Mouse (Mus musculus) midbrain, embryonic 14.5 days (tissue): Measurements from ENCODE around the gene Cavin3. TPM values are rescaled to one million over a fixed set of nuclear protein-coding genes. Genes with fewer than 3 reads are reported as not detected.

Source experiments
- ATAC-seq: fragments of 200-750 bp; cut with Nextera tagmentation; 2 replicates; pipeline ENCODE4 v1.8.0; 2017; ENCODE audit warnings: moderate number of reproducible peaks, moderate library complexity; ENCODE audit not compliant: low FRiP score, low TSS enrichment
- DNase-seq: peaks from one replicate; pipeline ENCODE4 v3.0.0-alpha.2; 2015
- H3K27ac ChIP-seq: fragments of 300-500 bp; sonication (generic); replicated peaks from 2 replicates; pipeline ENCODE4 v1.5.1; 2014; ENCODE audit warnings: mild to moderate bottlenecking, low read depth, low read length, moderate library complexity
- H3K27me3 ChIP-seq: fragments of 300-500 bp; sonication (generic); 2 replicates; pipeline ENCODE4 v1.6.1; 2014; ENCODE audit warnings: low read length, control low read depth, mixed read lengths; ENCODE audit not compliant: control insufficient read depth, insufficient read depth
- H3K36me3 ChIP-seq: fragments of 300-500 bp; sonication (generic); 2 replicates; pipeline ENCODE4 v1.6.1; 2014; ENCODE audit warnings: low read length, control low read depth; ENCODE audit not compliant: control insufficient read depth, insufficient read depth
- H3K4me1 ChIP-seq: fragments of 300-500 bp; sonication (generic); 2 replicates; pipeline ENCODE4 v1.6.1; 2014; ENCODE audit warnings: mild to moderate bottlenecking, antibody characterized with exemption, low read length, control low read depth; ENCODE audit not compliant: control insufficient read depth, insufficient read depth
- H3K4me2 ChIP-seq: fragments of 300-500 bp; sonication (generic); 2 replicates; pipeline ENCODE4 v1.6.1; 2014; ENCODE audit warnings: mild to moderate bottlenecking, low read length, moderate library complexity
- H3K4me3 ChIP-seq: fragments of 300-500 bp; sonication (generic); replicated peaks from 2 replicates; pipeline ENCODE4 v1.5.1; 2014; ENCODE audit warnings: low read depth, low read length
- H3K9ac ChIP-seq: fragments of 300-500 bp; sonication (generic); replicated peaks from 2 replicates; pipeline ENCODE4 v1.6.1; 2014; ENCODE audit warnings: mild to moderate bottlenecking, low read length, moderate library complexity
- H3K9me3 ChIP-seq: fragments of 300-500 bp; sonication (generic); 2 replicates; pipeline ENCODE4 v1.6.1; 2016; ENCODE audit warnings: low read length, control low read depth, mixed read lengths; ENCODE audit not compliant: control insufficient read depth
- WGBS: fragments of 180-500 bp; shearing (Covaris S2); extraction: QIAGEN DNeasy Blood & Tissue Kit; methylation state at CpG from one replicate; pipeline ENCODE4 v1.1.7; 2014; 5-methylcytosine and 5-hydroxymethylcytosine counted together
- polyA plus RNA-seq: library from polyadenylated mRNA; unstranded; fragments of >200 nt; fragmentation: Nextera tagmentation; extraction: Ambion mirVana; gene quantifications from 2 replicates; pipeline ENCODE4 v1.2.1, GENCODE M21; 2014

Gene Cavin3
- 23.2 and 27.9 TPM in 2 replicates for polyA plus RNA-seq

GRCm38 (mm10) chr7:105481505-105482411, at the start of gene Cavin3:
Gene Cavin3, minus strand, starts transcription at chr7:105482300.
- peaks cover 5% of the 10 kb centered on the region for H3K4me1 ChIP-seq
- H3K9ac ChIP-seq, result peak within 1 kb of the TSS; percentile 64
- H3K4me2 ChIP-seq, result peak within 1 kb of the TSS; percentile 92
- WGBS, result 2% methylated on average over 63 of the region's 63 CpGs
- H3K4me3 ChIP-seq, result peak within 1 kb of the TSS; percentile 45
- H3K27me3 ChIP-seq, result 0 out of 2 replicates have a peak, but pooled peaks cover 2% of the 10 kb centered on the region
- H3K9me3 ChIP-seq, result no peaks in the 10 kb centered on the region
- no peaks in the 10 kb centered on the region for H3K36me3 ChIP-seq
- DNase-seq (peak; percentile 87), ATAC-seq (peak; percentile 86)
- peak within 1 kb of the TSS; percentile 77 for H3K27ac ChIP-seq

GRCm38 (mm10) chr7:105528094-105528493, 46.0 kb upstream of the Cavin3 start:
- no peak for DNase-seq

GRCm38 (mm10) chr7:105527306-105527937, 45.3 kb upstream of the Cavin3 start:
- DNase-seq (peak; percentile 78), ATAC-seq (peak; percentile 84; the same call in 1 of the 2 replicates)
- Histone ChIP-seq H3K9ac (no peak overlapping the region), H3K27ac (no peak overlapping the region), H3K36me3 (no peaks in the 10 kb centered on the region), H3K4me2 (no peak overlapping the region), H3K27me3 (no peaks in the 10 kb centered on the region), H3K9me3 (no peaks in the 10 kb centered on the region), H3K4me1 (no peaks in the 10 kb centered on the region), H3K4me3 (no peak overlapping the region)
- 46% methylated on average over 1 of the region's 1 CpGs for WGBS

More at GRCm38 (mm10) chr7:105528094-105528493, 46.0 kb upstream of the Cavin3 start:
- Histone ChIP-seq H3K9ac (no peak overlapping the region), H3K4me3 (no peak overlapping the region), H3K27me3 (no peaks in the 10 kb centered on the region), H3K27ac (no peak overlapping the region), H3K4me2 (no peak overlapping the region), H3K4me1 (no peaks in the 10 kb centered on the region), H3K36me3 (no peaks in the 10 kb centered on the region), H3K9me3 (no peaks in the 10 kb centered on the region)
- no peak for ATAC-seq
- WGBS, result 78% methylated on average over 4 of the region's 4 CpGs

- Histone ChIP-seq H3K27ac (no peak overlapping the region), H3K27me3 (no peaks in the 10 kb centered on the region), H3K4me3 (no peak overlapping the region), H3K36me3 (no peaks in the 10 kb centered on the region), H3K4me2 (no peak overlapping the region), H3K9me3 (no peaks in the 10 kb centered on the region), H3K9ac (no peak overlapping the region), H3K4me1 (no peaks in the 10 kb centered on the region)
- ATAC-seq (no peak), DNase-seq (no peak)
- WGBS, result 84% methylated on average over 2 of the region's 2 CpGs
These were observed 42.1 kb upstream of the Cavin3 start for GRCm38 (mm10) chr7:105524222-105524621.

GRCm38 (mm10) chr7:105520201-105520600, 38.1 kb upstream of the Cavin3 start:
- ATAC-seq (no peak), DNase-seq (peak; percentile 19)
- H3K9me3 ChIP-seq, result no peaks in the 10 kb centered on the region
- H3K4me1 ChIP-seq, result 0 out of 2 replicates have a peak, but pooled peaks cover 3% of the 10 kb centered on the region
- no peak overlapping the region for H3K4me3 ChIP-seq
- no peaks in the 10 kb centered on the region for H3K27me3 ChIP-seq
- H3K9ac ChIP-seq, result no peak overlapping the region
- H3K36me3 ChIP-seq, result no peaks in the 10 kb centered on the region
- WGBS, result 44% methylated on average over 6 of the region's 6 CpGs
- no peak overlapping the region for H3K27ac ChIP-seq
- H3K4me2 ChIP-seq, result no peak overlapping the region

- no peak overlapping the region for H3K9ac ChIP-seq
- ATAC-seq (no peak), DNase-seq (no peak)
- H3K4me1 ChIP-seq, result peaks cover 7% of the 10 kb centered on the region; the same call in 1 of the 2 replicates
- no peak overlapping the region for H3K4me2 ChIP-seq
- H3K4me3 ChIP-seq, result no peak overlapping the region
- WGBS, result 78% methylated on average over 2 of the region's 2 CpGs
- H3K36me3 ChIP-seq, result no peaks in the 10 kb centered on the region
- no peaks in the 10 kb centered on the region for H3K27me3 ChIP-seq
- H3K9me3 ChIP-seq, result no peaks in the 10 kb centered on the region
- no peak overlapping the region for H3K27ac ChIP-seq
These were observed 37.7 kb upstream of the Cavin3 start for GRCm38 (mm10) chr7:105519771-105520170.

GRCm38 (mm10) chr7:105519336-105519735, 37.2 kb upstream of the Cavin3 start:
- ATAC-seq (no peak), DNase-seq (no peak)
- peaks cover 8% of the 10 kb centered on the region; the same call in 1 of the 2 replicates for H3K4me1 ChIP-seq
- 69% methylated on average over 11 of the region's 11 CpGs for WGBS
- H3K27me3 ChIP-seq, result no peaks in the 10 kb centered on the region
- no peaks in the 10 kb centered on the region for H3K9me3 ChIP-seq
- no peak overlapping the region for H3K9ac ChIP-seq
- no peaks in the 10 kb centered on the region for H3K36me3 ChIP-seq
- no peak overlapping the region for H3K4me2 ChIP-seq
- no peak overlapping the region for H3K4me3 ChIP-seq
- H3K27ac ChIP-seq, result no peak overlapping the region

GRCm38 (mm10) chr7:105516669-105517360, 34.7 kb upstream of the Cavin3 start:
- no peak overlapping the region for H3K4me3 ChIP-seq
- ATAC-seq, result no peak; the same call in 1 of the 2 replicates
- no peaks in the 10 kb centered on the region for H3K36me3 ChIP-seq
- H3K9ac ChIP-seq, result no peak overlapping the region
- peaks cover 8% of the 10 kb centered on the region; the same call in 1 of the 2 replicates for H3K4me1 ChIP-seq
- no peaks in the 10 kb centered on the region for H3K27me3 ChIP-seq
- no peak overlapping the region for H3K4me2 ChIP-seq
- DNase-seq, result peak; percentile 29
- no peaks in the 10 kb centered on the region for H3K9me3 ChIP-seq
- no peak overlapping the region for H3K27ac ChIP-seq
- WGBS, result 9% methylated on average over 9 of the region's 9 CpGs
